Mouse (Mus musculus) liver, adult (tissue): ENCODE measurements around the gene Adgre5.

Source experiments
- GATA4 ChIP-seq: IDR thresholded peaks from 2 replicates; pipeline ENCODE4 v1.6.1; 2014; ENCODE audit warnings: mild to moderate bottlenecking, low read length; ENCODE audit not compliant: insufficient replicate concordance

Gene Adgre5

GRCm38 (mm10) chr8:83715031-83715690, 26.0 kb downstream of the Adgre5 start, which contains the start of gene Ddx39:
Ddx39 (plus strand) TSS chr8:83715177.
- TF ChIP-seq GATA4: peak; percentile 27; the same call in 1 of the 2 replicates

- no peak for TF ChIP-seq GATA4
These were observed 26.5 kb downstream of the Adgre5 start for GRCm38 (mm10) chr8:83714676-83715030.

- TF ChIP-seq GATA4: no peak
These were observed 33.6 kb downstream of the Adgre5 start for GRCm38 (mm10) chr8:83707554-83707953.

- no peak for TF ChIP-seq GATA4
These were observed 34.7 kb downstream of the Adgre5 start for GRCm38 (mm10) chr8:83706411-83706810.

GRCm38 (mm10) chr8:83703426-83703825, 37.7 kb downstream of the Adgre5 start:
- TF ChIP-seq GATA4: no peak

- no peak for TF ChIP-seq GATA4
These were observed 40.6 kb downstream of the Adgre5 start for GRCm38 (mm10) chr8:83700423-83701085.

- no peak for TF ChIP-seq GATA4
These were observed 41.6 kb downstream of the Adgre5 start for GRCm38 (mm10) chr8:83699566-83699965.

GRCm38 (mm10) chr8:83698661-83699453, 42.3 kb downstream of the Adgre5 start, which contains the start of gene Pkn1:
Pkn1 (minus strand) TSS chr8:83699179.
- no peak for TF ChIP-seq GATA4

- no peak for TF ChIP-seq GATA4
These were observed 42.9 kb downstream of the Adgre5 start for GRCm38 (mm10) chr8:83698291-83698660.

GRCm38 (mm10) chr8:83697374-83698220, 43.5 kb downstream of the Adgre5 start:
- peak; percentile 44; the same call in 1 of the 2 replicates for TF ChIP-seq GATA4

GRCm38 (mm10) chr8:83695351-83696106, 45.6 kb downstream of the Adgre5 start:
- TF ChIP-seq GATA4: no peak

- TF ChIP-seq GATA4: no peak
These were observed 46.6 kb downstream of the Adgre5 start for GRCm38 (mm10) chr8:83694369-83695160.

GRCm38 (mm10) chr8:83693609-83694236, 47.4 kb downstream of the Adgre5 start:
- TF ChIP-seq GATA4: no peak

GRCm38 (mm10) chr8:83689264-83689663, 51.9 kb downstream of the Adgre5 start:
- TF ChIP-seq GATA4: no peak
